Mouse (Mus musculus) kidney, adult 18-20 months (tissue): ENCODE measurements around the gene Eif4e2.

Experiments used
- DNase-seq: peaks from one replicate; pipeline ENCODE4 v3.0.0; 2021

The Eif4e2 gene

DNA sequence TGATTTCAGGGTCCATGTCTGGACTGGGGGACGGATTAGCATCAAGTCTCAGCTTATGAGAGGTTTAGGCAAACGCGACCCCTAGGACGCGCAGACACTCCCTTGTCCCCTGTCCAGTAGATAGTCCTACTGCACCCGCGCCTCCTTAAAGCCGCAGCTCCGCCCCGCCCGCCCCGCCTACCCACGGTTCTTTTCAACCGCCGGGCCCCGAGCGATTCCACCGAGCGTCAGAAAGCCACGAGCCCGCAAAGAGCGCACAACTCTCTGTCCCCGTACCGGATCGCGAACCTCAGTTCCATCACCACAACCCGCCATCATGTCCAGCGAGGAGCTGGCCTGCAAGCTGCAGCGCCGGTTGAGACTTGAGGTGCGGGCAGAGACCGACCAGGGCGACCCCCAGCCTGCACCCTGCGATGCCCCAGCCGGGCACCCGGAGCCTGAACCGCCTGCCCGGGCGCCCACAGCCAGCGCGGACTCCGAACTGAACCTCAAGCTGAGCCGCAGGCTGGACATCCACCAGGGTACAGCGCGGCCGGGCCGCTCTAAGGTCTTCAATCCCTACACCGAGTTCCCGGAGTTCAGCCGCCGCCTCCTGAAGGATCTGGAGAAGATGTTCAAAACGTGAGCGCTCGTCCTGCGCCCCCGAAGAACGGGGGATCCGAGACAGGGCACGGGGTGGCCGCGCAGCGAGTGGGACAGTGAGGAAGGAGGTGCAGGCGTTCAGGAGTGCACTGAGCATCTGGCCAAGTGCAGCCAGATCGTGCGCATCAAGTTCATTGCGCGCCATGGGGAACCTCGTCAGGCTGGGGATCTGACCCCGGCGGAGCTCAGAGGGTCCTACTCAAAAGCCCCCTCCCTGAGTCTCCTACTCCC is 50.7 kb downstream of the Eif4e2 start, which contains the start of gene Efhd1:
Efhd1 (plus strand) TSS at position 230 of the 873 bp plus-strand sequence.
- peak; percentile 81 for DNase-seq

DNA sequence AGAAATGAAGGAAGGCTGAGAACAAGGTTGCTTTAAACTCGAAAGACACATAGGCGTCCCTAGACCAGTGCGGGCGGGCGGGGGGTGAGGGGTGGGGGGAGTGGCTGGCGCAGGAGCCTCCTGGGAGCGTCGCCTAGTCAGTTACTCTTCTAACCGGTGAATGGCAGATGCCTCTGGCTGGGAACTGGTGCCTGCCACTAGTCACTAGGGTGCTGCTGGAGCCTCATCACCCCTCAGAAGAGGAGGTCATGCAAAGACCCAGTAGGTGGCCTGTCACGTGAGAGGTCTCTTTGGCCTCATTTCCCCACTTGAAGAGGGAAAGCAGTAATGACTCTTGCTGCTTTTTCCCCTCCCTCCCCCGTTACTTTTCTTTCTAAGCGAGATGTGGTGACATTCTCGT is 51.5 kb downstream of the Eif4e2 start:
- peak; percentile 55 for DNase-seq

DNA sequence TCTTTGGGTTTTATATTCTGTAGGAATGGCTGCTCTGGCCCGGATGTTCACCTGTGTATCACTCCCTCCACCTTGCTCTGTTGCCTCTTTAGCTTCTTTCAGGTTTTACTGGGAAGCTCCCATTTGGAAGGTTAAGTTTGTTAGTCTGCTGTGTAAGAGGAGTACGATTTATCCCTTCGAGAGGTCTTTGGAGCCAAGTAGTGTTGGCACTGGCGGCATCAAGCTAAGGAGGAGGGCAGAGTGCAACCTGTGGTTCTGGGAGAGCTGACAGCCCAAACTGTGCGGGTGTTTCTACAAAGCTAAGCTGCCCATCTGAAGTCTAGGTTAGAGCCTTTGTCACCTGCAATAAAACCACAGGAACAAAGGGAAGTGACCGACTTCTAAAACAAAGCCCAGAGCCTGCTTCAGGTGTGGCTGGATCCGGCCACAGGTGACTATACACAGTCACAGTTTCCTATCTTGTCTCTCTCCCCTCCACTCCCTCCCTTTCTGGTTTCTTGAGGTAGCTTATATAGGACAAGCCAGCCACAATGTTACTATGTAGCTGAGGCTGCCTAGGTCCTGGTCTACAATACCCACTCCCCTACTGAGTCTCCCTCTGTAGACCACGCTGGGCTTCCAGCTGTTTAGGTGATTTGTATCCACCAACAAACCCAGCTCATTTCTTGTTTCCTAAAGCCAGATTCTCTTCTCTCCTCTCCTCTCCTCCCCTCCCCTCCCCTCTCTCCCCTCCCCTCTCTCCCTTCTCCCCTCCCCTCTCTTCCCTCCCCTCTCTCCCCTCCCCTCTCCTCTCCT is 52.8 kb downstream of the Eif4e2 start:
- DNase-seq: peak; percentile 44

DNA sequence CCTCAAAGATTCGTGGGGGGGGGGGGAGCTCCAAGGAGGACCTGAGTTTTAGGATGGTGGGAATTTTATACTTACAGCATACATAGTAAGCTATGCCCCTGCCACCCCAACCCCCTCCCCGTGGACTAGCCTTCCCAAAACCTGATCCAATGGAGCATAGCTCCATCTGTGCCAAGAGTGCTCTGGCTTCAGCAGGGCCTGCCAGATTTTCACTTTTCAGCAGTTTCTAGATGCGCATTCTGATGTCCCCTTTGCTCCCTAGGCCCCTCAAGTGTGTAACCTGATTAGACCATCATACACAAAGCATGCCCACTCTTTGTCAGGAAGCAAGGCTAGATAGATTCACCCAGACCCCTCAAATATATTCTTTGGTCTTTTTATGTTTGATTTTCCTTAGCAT is 56.5 kb downstream of the Eif4e2 start:
- DNase-seq: no peak

DNA sequence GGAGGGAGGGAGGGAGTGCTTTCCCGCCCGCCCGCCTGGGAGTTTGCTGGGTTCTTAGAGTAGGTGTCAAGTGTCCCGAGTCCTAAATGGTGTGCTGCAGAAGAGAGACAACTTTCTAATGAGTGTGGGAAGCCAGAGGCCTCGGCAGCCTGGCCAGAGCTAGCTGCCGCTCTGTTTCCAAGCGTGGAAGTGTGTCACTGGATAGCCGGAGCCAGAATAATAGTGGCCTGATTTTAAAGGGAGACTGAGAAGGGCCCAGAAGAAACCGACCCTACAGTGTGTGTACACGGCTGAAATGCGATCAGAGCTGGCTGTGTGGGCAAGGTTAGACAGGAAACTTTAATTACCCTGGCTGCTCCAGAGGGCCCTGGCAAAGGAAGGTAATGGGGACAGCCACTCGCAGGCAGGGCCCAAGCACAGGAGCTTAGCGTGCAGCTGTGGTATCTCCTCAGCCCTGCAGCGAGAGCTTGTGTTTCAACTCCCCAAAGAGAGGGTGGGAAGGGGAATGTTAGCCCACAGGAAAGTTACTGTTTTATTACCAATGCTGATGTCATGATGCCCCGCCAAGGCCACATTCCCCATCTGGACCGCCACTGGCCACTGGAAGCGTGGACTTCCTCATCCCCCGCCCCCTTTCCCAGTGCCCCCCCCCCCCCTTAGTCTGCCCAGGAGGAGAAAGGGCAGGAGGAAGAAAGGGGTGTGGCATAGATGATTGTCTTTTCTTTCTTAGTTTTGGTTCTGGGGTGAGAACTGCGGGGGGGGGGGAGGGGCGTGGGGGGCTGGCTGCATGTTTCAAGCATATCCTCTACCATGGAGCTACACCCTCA is 57.1 kb downstream of the Eif4e2 start:
- peak; percentile 34 for DNase-seq

DNA sequence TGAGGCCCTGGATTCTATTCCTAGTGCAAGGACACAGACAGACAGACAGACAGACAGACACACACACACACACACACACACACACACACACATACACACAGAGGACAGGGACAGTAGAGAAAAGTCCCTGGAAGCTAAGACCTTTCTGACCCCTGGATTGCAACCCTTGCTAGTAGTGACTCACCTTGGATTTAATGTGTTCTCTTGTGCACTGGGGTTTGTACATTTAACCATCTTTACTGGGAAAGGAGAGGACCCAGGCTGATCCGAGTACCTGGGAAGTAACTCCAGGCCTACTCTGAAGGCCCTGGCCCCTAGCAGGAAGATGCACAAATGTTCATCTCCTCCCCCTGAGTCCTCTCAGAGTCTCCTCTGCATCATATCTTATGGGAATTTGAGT is 57.9 kb downstream of the Eif4e2 start:
- DNase-seq: no peak

DNA sequence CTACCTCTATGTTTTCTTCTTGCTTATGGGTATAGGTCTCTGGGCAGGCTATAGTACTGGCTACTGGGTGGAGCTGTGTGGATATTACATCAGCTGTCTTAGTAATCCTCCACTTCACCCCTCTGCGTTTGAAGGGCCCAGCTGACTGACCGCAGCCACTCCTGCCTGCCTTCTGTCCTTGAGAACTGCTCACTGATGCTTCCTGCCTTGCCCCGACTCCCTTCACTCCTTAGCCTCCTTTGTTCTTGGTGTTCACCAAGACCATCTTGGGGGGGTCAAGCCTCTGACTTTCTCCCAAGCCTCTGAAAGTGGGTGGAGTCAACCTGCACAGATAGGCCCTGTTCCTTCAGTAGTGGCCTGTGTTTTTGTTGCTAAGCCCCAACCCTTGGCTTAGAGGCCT is 58.7 kb downstream of the Eif4e2 start:
- DNase-seq: no peak

DNA sequence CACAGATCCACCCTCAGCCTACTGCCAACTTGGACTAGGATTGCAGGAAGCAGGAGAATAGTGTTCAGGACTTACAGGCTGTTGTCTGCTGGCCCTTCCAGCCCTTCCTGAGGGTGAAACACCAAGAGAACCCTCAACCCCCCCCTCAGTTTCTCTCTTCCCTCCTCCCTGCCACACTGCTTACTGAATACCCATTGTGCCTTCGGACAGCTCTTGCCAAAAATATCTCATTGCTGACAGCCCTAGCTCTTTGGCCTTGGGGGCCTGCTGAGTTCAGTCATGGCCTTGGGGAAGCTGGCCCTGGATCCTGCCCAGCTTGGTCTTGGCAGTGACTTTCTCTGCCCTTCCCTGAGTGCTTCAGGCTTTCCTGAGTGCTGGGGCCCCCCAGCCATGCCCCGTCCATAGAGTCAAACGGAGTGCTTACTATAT is 59.8 kb downstream of the Eif4e2 start:
- peak; percentile 46 for DNase-seq

DNA sequence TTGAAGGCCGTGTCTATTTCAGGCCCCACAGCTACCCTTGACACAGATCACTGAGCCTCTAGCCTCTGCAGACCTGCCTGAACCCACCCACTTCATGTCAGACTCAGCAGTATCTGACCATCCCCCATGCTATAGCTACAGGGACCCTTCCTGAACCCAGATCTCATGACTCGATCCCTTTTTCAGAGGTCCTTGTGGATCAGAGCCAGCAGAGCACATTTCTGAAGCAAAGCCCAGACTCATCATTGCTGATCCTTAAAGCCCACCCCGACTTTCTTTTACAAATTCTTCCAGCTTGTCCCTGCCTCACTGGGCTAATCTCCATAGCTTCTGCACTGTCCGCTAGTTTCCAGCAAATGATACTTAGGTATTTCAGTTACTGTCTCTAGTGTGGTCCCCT is 60.4 kb downstream of the Eif4e2 start:
- DNase-seq: no peak

DNA sequence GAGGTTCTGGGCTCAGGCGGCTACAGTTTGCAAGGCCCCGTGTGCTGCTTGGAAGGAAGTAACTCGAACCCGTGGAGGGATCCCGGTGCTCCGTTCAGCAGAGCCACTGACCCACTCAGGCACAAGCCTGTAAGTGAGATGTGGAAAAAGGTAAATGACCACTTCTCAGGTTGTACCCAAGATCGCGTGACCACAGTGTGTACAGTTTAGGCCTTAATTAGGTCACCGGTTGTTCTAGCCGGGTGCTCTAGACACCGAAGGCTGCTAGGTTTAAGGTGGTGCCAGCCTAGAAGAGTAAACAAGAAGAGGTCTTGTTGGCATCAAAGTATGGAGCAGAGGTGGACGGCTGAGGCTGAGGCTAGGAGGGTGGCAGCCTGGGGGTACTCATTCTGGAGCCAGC is 61.4 kb downstream of the Eif4e2 start:
- peak; percentile 71 for DNase-seq

DNA sequence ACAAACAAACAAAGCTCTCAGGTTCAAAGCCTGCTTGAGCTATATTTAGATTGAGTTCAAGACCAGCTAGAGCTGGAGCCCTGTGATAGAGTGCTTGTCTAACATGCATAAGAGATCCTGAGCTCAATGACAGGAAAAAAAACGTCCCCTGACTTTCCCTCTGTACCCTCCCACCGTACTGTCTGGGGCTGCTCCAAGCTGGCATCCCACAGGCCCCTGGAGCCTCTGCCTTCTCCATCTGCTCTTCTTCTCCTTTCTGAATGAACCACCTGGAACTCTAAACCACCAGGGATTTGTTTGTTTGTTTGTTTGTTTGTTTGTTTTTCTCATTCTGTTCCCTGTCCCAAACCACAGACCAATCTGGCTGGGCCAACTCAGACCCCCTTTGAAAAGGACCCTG is 62.3 kb downstream of the Eif4e2 start:
- DNase-seq: no peak

DNA sequence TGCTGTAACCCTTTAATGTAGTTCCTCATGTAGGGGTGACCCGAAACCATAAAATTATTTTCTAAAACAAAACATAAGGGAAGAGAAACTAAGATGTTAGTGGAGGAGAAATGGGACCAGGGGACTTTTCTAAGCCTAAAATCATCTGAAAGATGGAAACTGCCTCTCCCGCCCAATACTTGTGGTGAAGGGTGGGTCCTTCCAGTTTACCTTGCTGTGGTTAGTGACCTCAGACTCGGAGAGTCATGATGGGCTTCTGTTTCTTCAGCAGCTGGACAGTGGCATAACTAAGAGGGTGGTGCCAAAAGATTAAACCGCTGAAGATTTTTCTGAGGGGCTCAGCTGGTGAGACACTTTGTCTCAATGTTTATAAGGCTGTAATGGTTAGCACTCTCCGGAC is 66.6 kb downstream of the Eif4e2 start:
- no peak for DNase-seq

DNA sequence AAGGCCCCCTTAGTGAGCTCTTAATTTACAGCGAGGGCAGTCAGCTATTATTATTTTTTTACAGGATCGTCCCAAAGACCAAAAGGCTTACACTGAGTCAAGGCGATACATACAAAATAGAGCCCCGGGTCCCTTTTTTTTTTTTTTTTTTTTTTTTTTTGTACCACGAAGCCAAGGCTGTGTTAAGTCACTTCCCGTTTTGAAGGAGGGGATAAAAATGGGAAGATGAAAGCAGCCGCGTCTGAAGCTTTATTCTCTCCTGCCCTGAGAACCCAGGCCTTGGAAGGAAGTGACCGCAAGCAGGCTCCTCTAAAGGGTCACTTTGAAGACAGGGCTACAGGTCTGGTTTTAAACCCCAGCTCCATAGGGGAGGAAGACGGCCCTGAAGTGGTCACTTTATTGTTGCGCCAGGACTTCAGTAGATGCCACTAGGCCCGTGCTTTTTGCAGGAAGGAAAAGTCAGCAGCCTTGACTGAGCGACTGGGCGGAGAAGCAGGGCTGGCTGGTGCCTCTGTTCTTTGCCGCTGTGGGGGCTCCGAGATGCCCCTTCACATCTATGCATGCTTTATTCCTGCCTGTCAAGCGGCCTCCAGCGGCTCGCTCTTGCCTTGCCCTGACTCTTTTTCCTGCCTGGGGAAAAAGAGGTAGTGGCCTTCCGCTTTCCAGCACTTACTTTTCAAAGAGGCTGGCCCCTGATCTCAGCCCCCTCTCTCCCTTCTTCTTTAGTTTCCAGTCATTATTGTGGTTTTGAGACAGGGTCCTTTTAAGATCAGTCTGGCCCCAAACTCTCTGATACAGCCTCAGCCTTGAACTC is 68.1 kb downstream of the Eif4e2 start:
- no peak for DNase-seq

DNA sequence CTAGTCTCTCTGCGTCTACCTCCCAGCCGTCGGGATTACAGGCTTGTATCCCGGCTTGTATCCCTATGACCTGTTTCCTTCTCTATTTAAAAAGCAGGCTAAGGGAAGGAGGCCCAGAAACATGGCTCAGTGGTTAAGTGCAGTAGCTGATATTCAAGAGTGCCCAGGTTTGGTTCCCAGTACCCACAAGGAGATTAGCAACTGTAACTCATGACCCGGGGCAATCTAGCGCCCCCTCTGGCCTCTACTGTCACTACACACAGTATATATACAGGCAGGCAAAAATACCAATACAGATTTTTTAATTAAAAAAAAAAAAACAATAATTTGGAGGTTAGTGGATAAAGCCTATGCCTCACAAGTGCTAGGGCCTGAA is 68.7 kb downstream of the Eif4e2 start:
- no peak for DNase-seq

DNA sequence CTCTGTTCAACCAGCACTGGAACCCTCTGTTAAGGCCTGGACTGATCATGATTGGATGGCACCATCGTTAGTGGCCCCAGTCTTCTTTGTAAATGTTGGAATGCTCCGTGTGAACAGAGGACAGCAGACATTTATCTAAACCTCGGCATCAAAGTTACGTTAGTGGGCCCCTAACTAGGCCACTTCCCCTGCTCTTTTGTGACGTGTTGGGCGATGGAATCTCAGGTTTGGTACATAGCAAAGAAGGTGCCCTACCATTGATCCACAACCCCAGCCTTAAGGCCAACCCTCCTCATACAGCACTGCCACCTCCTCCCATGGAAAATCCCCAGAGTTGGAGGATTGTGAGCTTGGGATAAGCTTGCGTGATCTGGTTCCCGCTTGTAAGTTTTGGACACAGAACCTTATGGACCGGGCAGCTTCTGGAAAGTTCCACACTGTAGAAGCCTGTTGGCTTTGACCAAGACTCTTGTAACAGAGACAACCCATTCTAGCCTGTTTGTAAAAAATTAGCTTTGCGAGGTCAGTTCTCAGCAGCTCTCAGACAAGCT is 69.8 kb downstream of the Eif4e2 start:
- peak; percentile 29 for DNase-seq

DNA sequence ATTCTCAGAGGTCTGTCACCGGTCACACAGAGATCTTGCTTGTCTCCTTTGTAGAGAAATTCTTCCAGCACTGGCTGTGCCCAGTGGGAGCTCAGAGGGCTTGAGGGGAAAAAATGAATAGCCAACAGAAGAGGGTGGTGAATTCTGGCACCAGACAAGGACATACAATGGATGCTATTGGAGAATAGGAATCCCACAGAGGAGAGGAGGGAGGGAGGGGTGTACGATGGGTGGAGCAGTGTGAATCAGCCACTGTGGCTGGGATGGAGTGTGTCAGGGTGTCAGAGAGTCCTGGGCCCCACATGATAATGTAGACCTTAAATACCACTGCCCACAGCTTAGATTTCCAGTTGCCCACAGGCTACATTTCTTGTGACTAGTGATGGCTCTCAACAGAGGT is 73.4 kb downstream of the Eif4e2 start:
- DNase-seq: no peak
